Mouse (Mus musculus) neural tube, embryonic 10.5 days (tissue): ENCODE measurements around the gene Kif22.
A peak's percentile ranks its signal among the peaks of the same experiment; 100 is the strongest.

Experiments used
- DNase-seq: peaks from one replicate; pipeline ENCODE4 v3.0.0-alpha.2; 2017; ENCODE audit warnings: low spot score; ENCODE audit errors: extremely low spot score

The Kif22 gene

GRCm38 (mm10) chr7:127031244-127031643 lies 11.0 kb downstream of the Kif22 start:
- DNase-seq: no peak

GRCm38 (mm10) chr7:127030172-127030571 lies 12.1 kb downstream of the Kif22 start:
- no peak for DNase-seq

- no peak for DNase-seq
These were observed 14.4 kb downstream of the Kif22 start for GRCm38 (mm10) chr7:127027885-127028284.

- DNase-seq: peak; percentile 99
These were observed 15.1 kb downstream of the Kif22 start, which contains the start of gene Maz for GRCm38 (mm10) chr7:127026984-127027726. Maz (minus strand) TSS chr7:127027037.

- no peak for DNase-seq
These were observed 15.7 kb downstream of the Kif22 start for GRCm38 (mm10) chr7:127026616-127026983.

GRCm38 (mm10) chr7:127026161-127026600 lies 16.1 kb downstream of the Kif22 start:
- DNase-seq: peak; percentile 86

- peak; percentile 57 for DNase-seq
These were observed 16.6 kb downstream of the Kif22 start for GRCm38 (mm10) chr7:127025556-127026160.

GRCm38 (mm10) chr7:127024755-127025555 lies 17.3 kb downstream of the Kif22 start:
- peak; percentile 78 for DNase-seq

- peak; percentile 21 for DNase-seq
These were observed 18.2 kb downstream of the Kif22 start for GRCm38 (mm10) chr7:127023896-127024690.

GRCm38 (mm10) chr7:127023272-127023691 lies 19.0 kb downstream of the Kif22 start:
- DNase-seq: peak; percentile 17

GRCm38 (mm10) chr7:127022528-127023271 lies 19.6 kb downstream of the Kif22 start:
- no peak for DNase-seq

GRCm38 (mm10) chr7:127021563-127022527 lies 20.4 kb downstream of the Kif22 start:
- peak; percentile 43 for DNase-seq

- DNase-seq: peak; percentile 66
These were observed 21.2 kb downstream of the Kif22 start, which contains the start of the genes Gm42742 and Prrt2 for GRCm38 (mm10) chr7:127020901-127021562. Gm42742 (minus strand) TSS chr7:127021097. Prrt2 (minus strand) TSS chr7:127021211.

GRCm38 (mm10) chr7:127020491-127020890 lies 21.8 kb downstream of the Kif22 start:
- DNase-seq: peak; percentile 14

GRCm38 (mm10) chr7:127020031-127020430 lies 22.2 kb downstream of the Kif22 start:
- no peak for DNase-seq

- no peak for DNase-seq
These were observed 22.8 kb downstream of the Kif22 start for GRCm38 (mm10) chr7:127019306-127019960.

GRCm38 (mm10) chr7:127018416-127019305 lies 23.6 kb downstream of the Kif22 start:
- no peak for DNase-seq
